Mouse (Mus musculus): Measurements from ENCODE around the gene Shb. TPM values are rescaled to one million over a fixed set of nuclear protein-coding genes. Genes with fewer than 3 reads are reported as not detected.

Gene Shb
- polyA plus RNA-seq, 1 experiment from 2014 or later: 11.1 TPM

DNA sequence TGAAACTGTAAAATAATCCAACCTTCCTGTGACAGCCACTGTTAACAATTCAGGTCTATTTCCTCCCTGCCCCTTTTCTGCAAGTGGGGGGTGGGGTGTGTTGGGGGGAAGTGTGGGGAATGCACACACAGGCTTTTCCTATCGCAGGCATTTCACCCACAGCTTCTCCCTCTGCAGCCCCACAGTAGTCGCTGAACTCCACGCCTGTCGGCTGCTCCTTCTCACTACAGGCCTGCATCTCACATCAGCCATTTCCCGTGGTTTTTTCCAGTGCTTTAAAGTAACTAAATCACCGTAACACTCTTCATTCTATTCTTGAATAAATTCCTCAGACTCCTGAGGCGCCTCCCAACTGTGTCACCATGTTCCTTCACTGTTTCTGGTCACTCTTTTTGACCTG lies 17.9 kb downstream of the Shb start:
- no peaks in the 10 kb centered on the region for H3K9me3 ChIP-seq (replicated peaks; ENCODE audit: control insufficient read depth, low read length)
- H3K4me2 ChIP-seq: peak overlapping the region; percentile 49
- H3K27ac ChIP-seq (ENCODE audit: low read depth, low read length): peak overlapping the region; percentile 74
- H3K4me3 ChIP-seq (ENCODE audit: low read depth, low read length): no peak overlapping the region
- H3K27me3 ChIP-seq (ENCODE audit: control insufficient read depth, insufficient read depth, low read length): no peaks in the 10 kb centered on the region
- ATAC-seq (replicated peaks; ENCODE audit: insufficient number of reproducible peaks, low FRiP score, low TSS enrichment): no peak
- H3K4me1 ChIP-seq (ENCODE audit: control insufficient read depth, insufficient read depth, low read length): peaks cover 89% of the 10 kb centered on the region
- H3K36me3 ChIP-seq (ENCODE audit: control insufficient read depth, insufficient read depth, low read length): no peaks in the 10 kb centered on the region
- peak overlapping the region; percentile 54 for H3K9ac ChIP-seq (ENCODE audit: low read depth, low read length)
- WGBS (ENCODE audit: insufficient replicate concordance): 10% methylated on average over 7 of the region's 7 CpGs

- no peaks in the 10 kb centered on the region for H3K9me3 ChIP-seq (replicated peaks; ENCODE audit: control insufficient read depth, low read length)
- peak overlapping the region; percentile 74 for H3K27ac ChIP-seq (ENCODE audit: low read depth, low read length)
- WGBS (ENCODE audit: insufficient replicate concordance): 1% methylated on average over 10 of the region's 10 CpGs
- peaks cover 90% of the 10 kb centered on the region for H3K4me1 ChIP-seq (ENCODE audit: control insufficient read depth, insufficient read depth, low read length)
- peak overlapping the region; percentile 49 for H3K4me2 ChIP-seq
- no peaks in the 10 kb centered on the region for H3K36me3 ChIP-seq (ENCODE audit: control insufficient read depth, insufficient read depth, low read length)
- ATAC-seq (replicated peaks; ENCODE audit: insufficient number of reproducible peaks, low FRiP score, low TSS enrichment): peak; percentile 62
- no peak overlapping the region for H3K4me3 ChIP-seq (ENCODE audit: low read depth, low read length)
- H3K9ac ChIP-seq (ENCODE audit: low read depth, low read length): peak overlapping the region; percentile 54
- no peaks in the 10 kb centered on the region for H3K27me3 ChIP-seq (ENCODE audit: control insufficient read depth, insufficient read depth, low read length)
Observed at GRCm38 (mm10) chr4:45513791-45514293, 18.4 kb downstream of the Shb start.

- H3K4me1 ChIP-seq (ENCODE audit: control insufficient read depth, insufficient read depth, low read length): peaks cover 92% of the 10 kb centered on the region
- no peaks in the 10 kb centered on the region for H3K36me3 ChIP-seq (ENCODE audit: control insufficient read depth, insufficient read depth, low read length)
- no peak overlapping the region for H3K4me3 ChIP-seq (ENCODE audit: low read depth, low read length)
- H3K9me3 ChIP-seq (replicated peaks; ENCODE audit: control insufficient read depth, low read length): no peaks in the 10 kb centered on the region
- 41% methylated on average over 2 of the region's 2 CpGs for WGBS (ENCODE audit: insufficient replicate concordance)
- H3K9ac ChIP-seq (ENCODE audit: low read depth, low read length): no peak overlapping the region
- no peak for ATAC-seq (replicated peaks; ENCODE audit: insufficient number of reproducible peaks, low FRiP score, low TSS enrichment)
- H3K4me2 ChIP-seq: peak overlapping the region; percentile 49
- H3K27ac ChIP-seq (ENCODE audit: low read depth, low read length): peak overlapping the region; percentile 74
- H3K27me3 ChIP-seq (ENCODE audit: control insufficient read depth, insufficient read depth, low read length): no peaks in the 10 kb centered on the region
Observed at GRCm38 (mm10) chr4:45513340-45513739, 18.9 kb downstream of the Shb start.

DNA sequence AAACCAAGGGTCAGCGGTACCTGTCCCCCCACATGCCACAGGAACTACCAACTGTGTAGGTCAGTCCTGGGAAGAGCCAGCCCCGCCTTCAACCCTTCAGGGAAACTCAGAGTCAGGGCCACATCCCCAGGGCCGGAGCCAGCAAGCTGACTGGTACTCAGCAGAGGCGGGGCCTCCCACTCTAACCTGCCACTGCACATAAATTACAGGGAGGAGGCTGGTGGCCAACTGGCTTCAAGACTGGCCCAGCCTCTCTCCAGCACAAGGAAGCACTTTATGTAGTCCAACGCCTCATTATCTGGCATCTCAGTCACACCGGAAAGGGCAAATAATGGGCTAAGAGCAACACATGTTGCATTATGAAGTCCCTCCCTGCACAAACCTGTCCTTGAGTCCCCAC lies 22.1 kb downstream of the Shb start:
- no peak for ATAC-seq (replicated peaks; ENCODE audit: insufficient number of reproducible peaks, low FRiP score, low TSS enrichment)
- 31% methylated on average over 6 of the region's 6 CpGs for WGBS (ENCODE audit: insufficient replicate concordance)
- Histone ChIP-seq H3K27me3 (ENCODE audit: control insufficient read depth, insufficient read depth, low read length) (no peaks in the 10 kb centered on the region), H3K36me3 (ENCODE audit: control insufficient read depth, insufficient read depth, low read length) (no peaks in the 10 kb centered on the region), H3K9ac (ENCODE audit: low read depth, low read length) (no peak overlapping the region), H3K4me1 (ENCODE audit: control insufficient read depth, insufficient read depth, low read length) (peaks cover 94% of the 10 kb centered on the region), H3K9me3 (replicated peaks; ENCODE audit: control insufficient read depth, low read length) (no peaks in the 10 kb centered on the region), H3K27ac (ENCODE audit: low read depth, low read length) (peak overlapping the region; percentile 92), H3K4me2 (no peak overlapping the region), H3K4me3 (ENCODE audit: low read depth, low read length) (no peak overlapping the region)

DNA sequence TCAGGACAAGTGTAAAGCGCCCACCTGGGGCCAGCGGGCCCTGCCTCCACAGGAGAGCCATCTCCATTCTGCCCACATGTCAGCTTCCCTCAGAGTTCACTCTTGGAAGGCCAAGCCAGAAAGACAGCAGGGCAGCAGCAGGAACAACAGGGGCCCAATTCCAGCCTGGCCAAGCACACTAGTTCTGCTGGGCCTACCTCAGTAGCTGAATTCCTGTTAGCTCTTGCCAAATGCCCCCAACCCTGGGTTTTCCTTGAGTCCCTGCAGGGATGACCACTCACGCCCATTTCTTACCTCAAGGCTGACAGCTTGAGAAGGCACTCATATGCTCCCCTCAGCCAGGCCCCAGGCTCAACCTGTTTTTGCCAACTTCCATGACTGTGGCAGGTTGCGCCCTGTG lies 22.9 kb downstream of the Shb start:
- H3K9ac ChIP-seq (ENCODE audit: low read depth, low read length): no peak overlapping the region
- no peak for ATAC-seq (replicated peaks; ENCODE audit: insufficient number of reproducible peaks, low FRiP score, low TSS enrichment)
- H3K27ac ChIP-seq (ENCODE audit: low read depth, low read length): peak overlapping the region; percentile 92
- H3K36me3 ChIP-seq (ENCODE audit: control insufficient read depth, insufficient read depth, low read length): no peaks in the 10 kb centered on the region
- H3K27me3 ChIP-seq (ENCODE audit: control insufficient read depth, insufficient read depth, low read length): no peaks in the 10 kb centered on the region
- peaks cover 91% of the 10 kb centered on the region for H3K4me1 ChIP-seq (ENCODE audit: control insufficient read depth, insufficient read depth, low read length)
- no peaks in the 10 kb centered on the region for H3K9me3 ChIP-seq (replicated peaks; ENCODE audit: control insufficient read depth, low read length)
- no peak overlapping the region for H3K4me2 ChIP-seq
- no peak overlapping the region for H3K4me3 ChIP-seq (ENCODE audit: low read depth, low read length)
- 83% methylated on average over 4 of the region's 4 CpGs for WGBS (ENCODE audit: insufficient replicate concordance)

- 38% methylated on average over 6 of the region's 6 CpGs for WGBS (ENCODE audit: insufficient replicate concordance)
- Histone ChIP-seq H3K27ac (ENCODE audit: low read depth, low read length) (peak overlapping the region; percentile 92), H3K9me3 (replicated peaks; ENCODE audit: control insufficient read depth, low read length) (no peaks in the 10 kb centered on the region), H3K36me3 (ENCODE audit: control insufficient read depth, insufficient read depth, low read length) (no peaks in the 10 kb centered on the region), H3K4me2 (peak overlapping the region; percentile 46), H3K27me3 (ENCODE audit: control insufficient read depth, insufficient read depth, low read length) (no peaks in the 10 kb centered on the region), H3K9ac (ENCODE audit: low read depth, low read length) (peak overlapping the region; percentile 52), H3K4me3 (ENCODE audit: low read depth, low read length) (no peak overlapping the region), H3K4me1 (ENCODE audit: control insufficient read depth, insufficient read depth, low read length) (peaks cover 91% of the 10 kb centered on the region)
- ATAC-seq (replicated peaks; ENCODE audit: insufficient number of reproducible peaks, low FRiP score, low TSS enrichment): no peak
Observed at GRCm38 (mm10) chr4:45508469-45508868, 23.8 kb downstream of the Shb start.

- no peaks in the 10 kb centered on the region for H3K36me3 ChIP-seq (ENCODE audit: control insufficient read depth, insufficient read depth, low read length)
- H3K4me3 ChIP-seq (ENCODE audit: low read depth, low read length): peak overlapping the region; percentile 5; the same call in 1 of the 2 replicates
- H3K4me1 ChIP-seq (ENCODE audit: control insufficient read depth, insufficient read depth, low read length): peaks cover 83% of the 10 kb centered on the region
- H3K27me3 ChIP-seq (ENCODE audit: control insufficient read depth, insufficient read depth, low read length): no peaks in the 10 kb centered on the region
- H3K9ac ChIP-seq (ENCODE audit: low read depth, low read length): peak overlapping the region; percentile 60; the same call in 1 of the 2 replicates
- 38% methylated on average over 1 of the region's 1 CpGs for WGBS (ENCODE audit: insufficient replicate concordance)
- H3K4me2 ChIP-seq: peak overlapping the region; percentile 46
- peak; percentile 25 for ATAC-seq (replicated peaks; ENCODE audit: insufficient number of reproducible peaks, low FRiP score, low TSS enrichment)
- H3K9me3 ChIP-seq (replicated peaks; ENCODE audit: control insufficient read depth, low read length): no peaks in the 10 kb centered on the region
- peak overlapping the region; percentile 92 for H3K27ac ChIP-seq (ENCODE audit: low read depth, low read length)
Observed at GRCm38 (mm10) chr4:45507476-45507875, 24.8 kb downstream of the Shb start.

DNA sequence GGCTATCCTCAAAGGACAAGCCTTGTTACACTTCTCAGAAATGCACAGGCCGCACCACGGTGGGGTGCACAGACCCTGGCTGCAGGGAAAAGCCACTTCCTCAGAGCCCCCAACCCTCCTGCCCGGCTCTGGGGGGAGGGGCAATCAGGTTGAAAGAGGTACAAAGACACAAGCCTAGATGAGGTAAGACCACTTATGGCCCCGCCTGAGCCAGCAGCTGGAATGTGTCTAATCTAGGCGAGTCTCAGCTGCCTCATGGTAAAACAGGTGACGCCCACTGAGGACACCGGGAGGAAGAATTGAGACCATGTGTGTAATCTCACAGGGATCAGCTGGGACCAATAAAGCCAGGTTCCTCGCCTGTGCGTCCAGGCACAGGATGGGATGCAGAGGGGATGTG lies 25.2 kb downstream of the Shb start:
- WGBS (ENCODE audit: insufficient replicate concordance): 27% methylated on average over 9 of the region's 9 CpGs
- Histone ChIP-seq H3K4me2 (peak overlapping the region; percentile 46), H3K27me3 (ENCODE audit: control insufficient read depth, insufficient read depth, low read length) (no peaks in the 10 kb centered on the region), H3K4me3 (ENCODE audit: low read depth, low read length) (peak overlapping the region; percentile 5; the same call in 1 of the 2 replicates), H3K9ac (ENCODE audit: low read depth, low read length) (peak overlapping the region; percentile 60), H3K4me1 (ENCODE audit: control insufficient read depth, insufficient read depth, low read length) (peaks cover 81% of the 10 kb centered on the region), H3K36me3 (ENCODE audit: control insufficient read depth, insufficient read depth, low read length) (no peaks in the 10 kb centered on the region), H3K27ac (ENCODE audit: low read depth, low read length) (peak overlapping the region; percentile 92), H3K9me3 (replicated peaks; ENCODE audit: control insufficient read depth, low read length) (no peaks in the 10 kb centered on the region)
- peak; percentile 12; the same call in 1 of the 2 replicates for ATAC-seq (replicated peaks; ENCODE audit: insufficient number of reproducible peaks, low FRiP score, low TSS enrichment)

- Histone ChIP-seq H3K4me2 (peak overlapping the region; percentile 46), H3K36me3 (ENCODE audit: control insufficient read depth, insufficient read depth, low read length) (no peaks in the 10 kb centered on the region), H3K27ac (ENCODE audit: low read depth, low read length) (peak overlapping the region; percentile 92), H3K9me3 (replicated peaks; ENCODE audit: control insufficient read depth, low read length) (no peaks in the 10 kb centered on the region), H3K4me1 (ENCODE audit: control insufficient read depth, insufficient read depth, low read length) (peaks cover 82% of the 10 kb centered on the region), H3K9ac (ENCODE audit: low read depth, low read length) (peak overlapping the region; percentile 60), H3K27me3 (ENCODE audit: control insufficient read depth, insufficient read depth, low read length) (no peaks in the 10 kb centered on the region), H3K4me3 (ENCODE audit: low read depth, low read length) (no peak overlapping the region)
- 31% methylated on average over 5 of the region's 5 CpGs for WGBS (ENCODE audit: insufficient replicate concordance)
- no peak for ATAC-seq (replicated peaks; ENCODE audit: insufficient number of reproducible peaks, low FRiP score, low TSS enrichment)
Observed at GRCm38 (mm10) chr4:45506613-45507012, 25.7 kb downstream of the Shb start.
